Mouse (Mus musculus) heart, embryonic 12.5 days (tissue): ENCODE results near the gene Rassf9. TPM values are rescaled to one million over a fixed set of nuclear protein-coding genes. Genes with fewer than 3 reads are reported as not detected.

Experiments used
- ATAC-seq: fragments of 200-750 bp; cut with Nextera tagmentation; 2 replicates; pipeline ENCODE4 v1.8.0; 2017; ENCODE audit warnings: moderate TSS enrichment, moderate library complexity; ENCODE audit not compliant: insufficient number of reproducible peaks, low FRiP score
- H3K27ac ChIP-seq: fragments of 300-500 bp; sonication (generic); 2 replicates; pipeline ENCODE4 v1.5.1; 2016; ENCODE audit warnings: mild to moderate bottlenecking, moderate library complexity; ENCODE audit not compliant: poor library complexity, severe bottlenecking
- H3K27me3 ChIP-seq: fragments of 300-500 bp; sonication (generic); replicated peaks from 2 replicates; pipeline ENCODE4 v1.6.1; 2016; ENCODE audit warnings: mild to moderate bottlenecking, moderate library complexity
- H3K36me3 ChIP-seq: fragments of 300-500 bp; sonication (generic); 2 replicates; pipeline ENCODE4 v1.6.1; 2016; ENCODE audit warnings: mild to moderate bottlenecking, moderate library complexity
- H3K4me1 ChIP-seq: fragments of 300-500 bp; sonication (generic); replicated peaks from 2 replicates; pipeline ENCODE4 v1.6.1; 2016; ENCODE audit warnings: mild to moderate bottlenecking
- H3K4me2 ChIP-seq: fragments of 300-500 bp; sonication (generic); 2 replicates; pipeline ENCODE4 v1.6.1; 2016; ENCODE audit warnings: mild to moderate bottlenecking, moderate library complexity
- H3K4me3 ChIP-seq: fragments of 300-500 bp; sonication (generic); 2 replicates; pipeline ENCODE4 v1.5.1; 2016; ENCODE audit warnings: mild to moderate bottlenecking
- H3K9ac ChIP-seq: fragments of 300-500 bp; sonication (generic); 2 replicates; pipeline ENCODE4 v1.6.1; 2016; ENCODE audit warnings: mild to moderate bottlenecking, moderate library complexity
- H3K9me3 ChIP-seq: fragments of 300-500 bp; sonication (generic); replicated peaks from 2 replicates; pipeline ENCODE4 v1.6.1; 2016; ENCODE audit warnings: mild to moderate bottlenecking, moderate library complexity
- WGBS: fragments of 180-500 bp; shearing (Covaris S2); methylation state at CpG from one replicate; pipeline ENCODE4 v1.1.7; 2016; 5-methylcytosine and 5-hydroxymethylcytosine counted together
- polyA plus RNA-seq: library from polyadenylated mRNA; unstranded; fragments of >200 nt; fragmentation: Nextera tagmentation; extraction: Ambion mirVana; gene quantifications from 2 replicates; pipeline ENCODE4 v1.2.1, GENCODE M21; 2016

Rassf9 gene
- polyA plus RNA-seq, 1 experiment from 2014 or later, result 0.72 TPM

GRCm38 (mm10) chr10:102594306-102594705 lies 82.3 kb downstream of the Rassf9 start:
- Histone ChIP-seq H3K27ac (no peak overlapping the region), H3K9me3 (no peaks in the 10 kb centered on the region), H3K4me1 (no peaks in the 10 kb centered on the region), H3K9ac (no peak overlapping the region), H3K27me3 (no peaks in the 10 kb centered on the region), H3K36me3 (no peaks in the 10 kb centered on the region), H3K4me3 (no peak overlapping the region), H3K4me2 (no peak overlapping the region)
- whole genome bisulfite sequencing, result 78% methylated on average over 2 of the region's 2 CpGs
- no peak for ATAC-seq

Other genes starting within 250 kb of the Rassf9 start
- gene Nts, start 21.7 kb upstream of the Rassf9 start, polyA plus RNA-seq, result 10.1 and 10.2 TPM in 2 replicates